Mouse (Mus musculus): ENCODE results near the gene Gas7.

DNA sequence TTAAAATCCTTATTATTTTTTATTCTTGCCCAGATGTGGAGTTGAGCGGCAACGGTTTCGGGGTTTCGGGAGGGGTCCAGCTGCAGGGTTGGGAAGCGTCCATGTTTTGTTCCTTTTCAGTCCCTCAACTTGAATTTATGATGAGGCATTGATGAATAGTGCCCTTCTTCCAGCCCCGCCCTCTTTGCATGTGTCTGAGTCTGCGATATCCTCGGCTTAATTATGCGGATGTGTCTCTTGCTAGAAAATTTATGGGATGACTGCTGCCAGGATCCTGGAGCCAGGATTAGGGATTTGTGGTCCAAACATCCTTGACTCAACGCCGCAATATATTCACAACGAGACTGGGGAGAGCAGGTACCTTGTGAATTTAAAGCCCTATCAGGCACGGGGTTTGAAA lies 31.7 kb upstream of the Gas7 start:
- TF ChIP-seq CTCF (IDR thresholded peaks at IDR 0.05; ENCODE audit: low read depth), result no peak
- TF ChIP-seq EP300 (IDR thresholded peaks at IDR 0.05; ENCODE audit: low read depth), result no peak
